Mouse (Mus musculus): ENCODE measurements around the gene Aadat.
"Not testable (repeated sequence)": the region's sequence is repeated elsewhere in the genome, so short reads cannot be mapped to it uniquely, and the experiment has no call there.

Gene Aadat

DNA sequence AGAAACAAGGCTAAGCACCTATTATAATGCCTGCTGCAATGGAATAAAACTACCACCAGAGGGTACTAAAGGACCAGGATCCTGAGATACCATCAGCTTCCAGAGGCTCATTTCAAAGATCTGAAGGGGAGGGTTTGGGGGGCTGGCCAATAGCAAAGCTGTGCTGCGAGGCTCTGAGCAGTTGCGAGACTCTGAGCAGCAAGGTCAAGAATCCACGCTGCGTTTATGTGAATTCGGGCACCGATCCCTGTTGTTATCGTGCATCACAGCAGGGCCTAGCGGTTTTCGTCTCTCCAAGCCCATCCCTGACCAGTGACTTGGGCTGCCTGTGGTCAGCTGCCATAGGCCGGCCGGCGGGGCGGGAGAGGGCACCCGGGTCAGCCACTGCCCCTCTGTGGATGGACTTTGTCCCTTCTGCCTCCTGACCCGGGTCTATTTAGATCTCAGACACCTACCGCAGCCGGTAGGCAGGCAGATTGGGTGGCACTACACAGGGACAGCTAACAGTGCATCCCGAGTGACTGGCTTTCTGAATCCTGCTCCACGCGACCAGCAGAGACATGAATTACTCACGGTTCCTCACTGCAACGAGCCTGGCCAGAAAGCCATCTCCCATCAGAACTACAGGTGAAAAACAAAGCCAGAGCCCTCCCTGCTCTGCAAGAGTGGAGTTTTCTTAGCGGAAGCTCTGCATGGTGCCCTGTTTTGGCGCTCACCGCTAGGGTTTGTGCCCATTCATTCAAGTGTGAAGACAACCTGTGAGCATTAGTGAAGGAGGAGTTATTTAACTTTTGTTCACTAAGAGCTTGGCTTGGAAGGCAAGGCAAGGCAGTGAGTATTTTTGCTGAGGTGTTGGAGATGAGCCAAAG lies at the start of gene Aadat:
TSS of gene Aadat (plus strand) at position 280 of the 869 bp plus-strand sequence.
- peak; percentile 76 for DNase-seq

DNA sequence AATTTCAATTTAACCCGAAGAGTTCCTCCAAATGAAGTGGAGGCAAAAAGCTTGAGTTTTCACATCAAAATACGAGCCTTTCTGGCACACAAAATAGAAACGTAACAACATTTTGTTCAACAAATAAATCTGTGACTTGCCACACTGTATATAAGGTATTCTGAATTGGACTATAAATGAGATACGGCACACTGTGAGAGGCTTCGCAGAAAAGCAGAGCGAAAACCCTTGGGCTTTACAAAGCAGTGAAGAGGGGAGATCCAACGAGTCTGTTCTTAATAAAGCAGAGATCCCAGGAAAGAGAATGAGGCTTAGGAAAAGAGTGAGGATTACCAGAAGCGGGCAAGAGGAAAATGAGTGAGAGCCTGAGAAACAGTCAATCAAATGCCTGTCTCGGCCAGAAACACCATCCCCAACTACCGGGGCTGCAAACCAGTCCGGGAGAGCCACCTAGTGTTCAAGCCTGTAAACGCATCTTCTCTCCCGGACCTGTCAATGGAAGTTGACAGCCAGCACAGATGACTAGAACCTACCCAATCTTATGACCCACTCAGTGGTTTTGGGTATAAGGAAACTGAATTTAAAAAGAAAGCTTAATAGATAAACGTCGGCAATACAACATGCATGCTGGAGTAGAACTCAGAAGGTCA lies 38.9 kb upstream of the Aadat start:
- peak; percentile 83 for DNase-seq

DNA sequence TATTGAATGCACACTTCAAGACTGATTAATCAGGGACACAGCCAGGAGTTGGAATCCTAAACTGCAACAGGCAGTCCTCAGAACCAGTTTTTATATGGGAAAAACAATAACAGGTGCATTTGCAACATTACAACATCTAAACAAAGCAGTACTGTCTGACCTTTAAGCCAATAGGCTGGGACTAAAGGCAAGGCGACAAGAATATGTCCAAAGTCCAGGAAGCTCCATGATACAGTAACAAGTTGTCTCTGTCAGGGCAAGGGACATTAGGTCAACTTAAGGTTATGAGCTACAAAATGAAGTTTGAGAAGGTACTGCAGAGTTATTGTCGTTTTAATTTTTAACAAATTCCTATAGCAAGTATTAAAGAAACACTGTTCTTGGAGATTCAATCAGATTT lies 15.6 kb upstream of the Aadat start:
- DNase-seq: no peak

DNA sequence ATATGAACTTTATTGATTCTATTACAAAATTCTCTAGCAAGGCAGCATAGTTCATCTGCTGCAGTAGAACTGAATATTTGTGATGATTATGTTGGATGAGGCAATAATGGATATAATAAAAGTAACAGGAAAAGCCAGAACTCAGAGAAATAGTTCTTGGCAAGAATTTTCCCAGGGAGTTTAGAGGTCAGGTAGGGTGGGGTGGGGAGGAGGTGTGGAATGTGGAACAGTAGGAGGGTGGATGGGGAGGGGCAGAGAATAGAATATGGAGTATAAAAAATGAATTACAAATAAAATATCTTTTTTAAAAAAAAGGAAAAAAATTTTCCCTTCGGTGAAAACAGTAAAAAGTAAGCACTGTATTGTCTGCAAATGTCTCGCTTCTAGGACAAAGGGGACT lies 13.9 kb upstream of the Aadat start:
- no peak for DNase-seq

DNA sequence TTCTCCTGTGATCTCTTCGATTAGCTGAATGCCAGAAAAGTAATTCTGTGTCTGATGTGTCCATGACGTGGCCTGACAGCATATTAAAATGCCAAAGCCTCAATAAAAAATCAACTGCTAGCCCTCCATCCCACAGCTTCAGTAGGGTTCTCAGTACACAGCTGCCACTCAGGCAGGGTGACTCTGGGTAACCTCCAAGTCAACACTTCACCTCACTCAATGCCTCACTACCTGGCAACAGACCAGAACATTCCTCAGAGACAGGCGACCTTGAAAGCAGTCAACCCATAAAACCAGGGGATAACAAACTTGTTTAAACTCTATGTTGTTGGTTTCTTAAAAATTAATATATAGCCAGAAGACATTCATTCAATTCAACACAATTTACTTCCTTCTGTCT lies 13.3 kb upstream of the Aadat start:
- peak; percentile 66 for DNase-seq

DNA sequence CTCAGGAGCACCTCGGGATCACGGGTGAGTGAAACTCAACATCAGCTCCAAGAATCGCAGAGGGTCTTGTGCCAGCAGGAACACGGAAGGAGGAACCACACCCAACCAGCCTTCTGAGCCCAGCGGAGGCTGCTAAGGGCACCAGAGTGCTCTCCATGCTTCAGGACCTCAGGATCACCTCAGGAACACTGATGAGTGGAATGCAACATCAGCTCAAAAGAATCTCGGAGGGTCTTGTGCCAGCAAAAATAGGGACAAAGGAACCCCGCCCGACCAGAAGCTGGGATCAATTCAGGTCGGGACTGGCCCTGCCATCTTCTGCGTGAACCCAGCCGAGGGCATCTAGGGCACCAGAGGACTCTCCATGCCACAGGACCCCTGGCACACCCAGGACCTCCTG lies 11.1 kb upstream of the Aadat start:
- DNase-seq: peak; percentile 16

DNA sequence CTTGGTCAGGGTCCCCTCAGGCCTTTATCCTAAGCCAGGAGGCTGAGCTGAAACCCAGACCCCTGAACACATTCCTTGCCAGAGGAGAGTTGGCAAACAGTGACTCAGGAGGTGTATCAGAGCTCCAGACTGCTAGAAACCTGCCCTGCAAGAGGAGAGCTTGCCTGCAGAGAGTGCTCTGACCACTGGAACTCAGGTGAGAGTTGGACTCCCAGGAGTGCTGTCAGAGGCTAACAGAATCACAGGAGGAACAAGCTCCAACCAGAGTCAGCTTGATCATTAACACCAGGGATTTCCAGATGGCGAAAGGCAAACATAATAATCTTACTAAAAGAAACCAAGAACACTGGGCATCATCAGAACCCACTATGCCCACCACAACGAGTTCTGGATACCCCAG lies 10.7 kb upstream of the Aadat start:
- peak; percentile 42 for DNase-seq

DNA sequence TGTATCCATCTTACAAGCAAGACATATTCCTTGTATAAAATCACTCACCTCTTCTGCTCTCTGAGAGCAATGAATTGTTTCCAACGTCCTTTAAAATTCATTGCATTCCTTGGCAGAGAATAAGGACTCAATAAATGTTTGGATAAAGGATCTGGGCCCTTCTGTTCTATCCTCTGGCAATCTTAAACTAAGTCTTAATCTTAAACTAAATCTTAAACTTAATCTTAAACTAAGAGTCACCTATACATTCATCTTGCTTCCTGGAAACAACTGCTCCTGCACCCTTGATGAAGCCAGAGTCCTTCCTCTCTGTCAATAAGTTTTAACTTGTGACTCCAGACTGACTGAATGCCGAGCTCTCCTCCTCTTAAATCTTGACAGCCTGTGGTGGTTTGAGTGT lies 2.6 kb upstream of the Aadat start, which contains the start of gene Gm10283:
TSS of gene Gm10283 (minus strand) at position 101 of the 400 bp plus-strand sequence.
- no peak for DNase-seq

DNA sequence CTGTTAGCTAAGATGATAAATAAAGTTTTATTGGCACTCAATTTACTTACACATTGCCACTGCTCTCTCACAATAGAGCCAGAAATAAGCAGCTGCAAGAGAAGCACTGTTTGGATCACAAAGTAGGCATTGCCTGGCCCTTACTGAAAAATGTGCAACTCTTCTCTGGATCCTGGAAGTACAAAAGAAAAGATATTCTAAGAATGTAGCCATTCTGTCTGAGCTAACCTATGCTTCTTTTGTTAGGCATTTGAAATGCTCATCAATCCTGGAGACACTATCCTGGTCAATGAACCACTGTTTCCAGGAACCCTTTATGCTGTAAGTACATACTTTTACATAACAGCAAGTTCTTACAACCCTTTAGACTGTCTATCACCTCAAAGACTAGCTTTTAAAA lies 12.6 kb downstream of the Aadat start:
- DNase-seq: no peak

DNA sequence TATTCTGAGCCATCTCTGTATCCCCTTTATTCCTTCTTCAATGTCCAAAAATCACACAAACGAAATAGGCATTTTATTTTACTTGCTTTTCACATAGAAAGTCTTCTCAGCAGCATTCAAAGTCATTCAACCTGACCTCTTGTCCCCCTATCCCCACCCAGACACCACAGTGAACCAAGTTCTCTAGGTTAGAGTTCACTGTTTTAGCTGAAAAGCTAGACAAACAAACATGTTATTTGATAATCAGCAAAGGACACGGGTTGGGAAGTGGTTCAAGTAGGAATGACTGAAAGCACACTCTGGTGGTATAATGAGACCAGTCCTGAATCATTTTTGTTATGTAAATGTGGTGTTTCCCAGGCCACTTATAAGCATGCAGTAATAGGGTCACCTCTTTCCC lies 29.2 kb downstream of the Aadat start:
- no peak for DNase-seq

DNA sequence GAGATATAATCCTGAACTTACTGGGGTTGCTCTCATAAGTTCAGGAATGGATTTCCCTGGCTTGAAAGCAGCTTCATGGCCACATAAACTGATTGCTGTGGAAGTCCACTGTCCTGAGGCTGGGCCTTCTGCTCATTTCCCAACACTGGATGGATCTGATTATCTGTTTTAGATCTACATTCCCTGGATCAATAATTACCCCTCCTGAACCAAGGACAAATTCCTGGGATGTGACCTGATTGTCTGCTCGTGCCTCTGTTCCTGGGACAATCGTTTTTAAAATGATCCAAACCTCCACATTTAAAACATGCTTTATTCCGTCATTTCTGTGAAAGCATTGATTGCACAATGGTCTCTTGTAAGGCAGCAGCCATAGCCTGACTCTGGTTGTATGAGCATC lies 61.1 kb downstream of the Aadat start:
- no peak for DNase-seq

DNA sequence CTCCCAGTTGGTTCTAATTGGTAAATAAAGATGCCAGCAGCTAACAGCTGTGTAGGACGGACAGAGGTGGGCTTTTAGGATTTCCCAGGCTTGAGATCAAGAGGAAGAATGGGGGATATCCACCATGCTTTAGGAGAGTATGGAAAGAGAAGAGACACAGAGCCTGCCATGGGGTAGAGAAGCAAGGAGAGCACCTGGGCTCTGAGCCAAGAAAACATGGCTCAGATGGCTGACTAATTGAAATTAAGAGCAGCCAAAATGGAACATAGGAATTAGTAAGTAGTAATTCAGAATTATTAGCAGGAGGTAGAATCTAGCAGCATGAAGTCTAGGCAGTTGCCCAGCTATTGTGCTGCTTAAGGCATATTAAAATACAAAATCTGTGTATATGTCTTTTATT lies 71.5 kb downstream of the Aadat start:
- no peak for DNase-seq

DNA sequence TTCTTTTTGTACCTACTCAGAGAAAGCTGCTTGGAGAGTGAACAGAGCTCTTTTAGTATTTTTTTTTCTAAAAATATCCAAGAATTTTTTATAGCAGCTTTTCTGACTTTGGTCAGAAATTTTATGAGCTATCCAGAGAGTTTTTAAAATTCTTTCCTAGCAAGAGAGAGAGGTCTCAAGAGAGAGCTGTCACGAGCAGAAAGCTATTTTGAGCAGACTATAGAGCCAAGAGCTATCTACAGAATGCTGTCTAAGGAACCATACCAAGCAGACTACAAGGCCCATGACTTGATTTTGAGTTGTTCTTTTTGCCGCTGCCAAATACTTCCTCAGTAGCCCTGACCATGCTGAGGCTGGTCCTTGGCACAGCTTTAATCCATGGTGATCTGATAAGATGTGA lies 77.6 kb downstream of the Aadat start:
- DNase-seq: no peak

DNA sequence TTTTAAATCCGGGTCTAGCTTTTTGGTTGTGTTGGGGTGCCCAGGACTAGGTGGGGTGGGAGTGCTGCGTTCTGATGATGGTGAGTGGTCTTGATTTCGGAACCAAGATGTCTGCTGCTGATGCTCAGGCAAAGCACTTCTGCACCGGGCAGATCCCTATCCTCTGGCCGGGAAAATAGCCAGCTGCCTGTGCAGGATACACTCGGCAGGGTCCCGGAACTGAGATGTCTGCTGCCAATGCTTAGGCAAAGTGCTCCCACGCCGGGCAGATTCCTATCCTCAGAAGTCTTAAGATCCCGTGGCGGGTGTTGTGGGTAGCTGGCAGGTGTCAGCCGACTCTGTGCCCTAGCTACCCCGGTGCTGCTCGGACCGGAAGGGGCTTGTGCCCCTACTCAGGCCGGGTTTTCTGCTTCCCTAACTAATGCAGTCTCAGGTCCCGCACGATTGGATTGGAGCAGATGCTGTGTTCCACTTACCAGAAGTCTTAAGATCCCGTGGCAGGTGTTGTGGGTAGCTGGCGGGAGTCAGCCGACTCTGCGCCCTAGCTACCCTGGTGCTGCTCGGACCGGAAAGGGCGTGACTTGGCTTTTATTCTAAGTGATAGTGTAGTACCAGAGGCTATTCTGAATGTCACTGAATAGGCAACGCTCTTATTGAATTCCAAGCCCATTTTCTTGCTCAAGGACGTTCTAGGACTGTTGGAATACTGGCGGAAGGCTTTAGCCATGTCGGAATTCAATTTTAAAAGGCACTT lies 85.8 kb downstream of the Aadat start:
- not testable (repeated sequence) for DNase-seq

DNA sequence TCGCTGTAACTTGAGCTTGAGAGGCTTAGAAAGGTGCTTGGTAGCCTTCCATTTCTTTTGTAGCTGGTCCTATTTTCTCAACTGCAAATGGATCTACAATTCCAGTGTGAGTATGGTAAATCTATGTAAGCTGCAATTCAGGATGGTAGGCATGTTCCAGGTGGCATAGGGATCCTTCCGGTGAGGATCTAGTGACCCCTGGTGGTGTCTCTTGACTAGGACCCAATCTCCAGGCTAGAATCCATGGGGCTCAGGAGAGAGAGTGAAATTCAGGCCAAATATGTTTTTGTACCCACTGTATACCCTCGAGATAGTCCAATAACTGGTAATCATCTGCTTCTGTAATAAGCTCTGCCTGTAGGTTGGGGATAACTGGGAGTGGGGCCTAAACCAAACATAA lies 89.0 kb downstream of the Aadat start:
- DNase-seq: peak; percentile 64

All from kidney, postnatal 10 days (tissue).